Mouse (Mus musculus) midbrain, embryonic 12.5 days (tissue): ENCODE results near the gene Vcan. TPM values are rescaled to one million over a fixed set of nuclear protein-coding genes. Genes with fewer than 3 reads are reported as not detected.

ENCODE experiments used
- ATAC-seq: fragments of 200-750 bp; cut with Nextera tagmentation; 2 replicates; pipeline ENCODE4 v1.8.0; 2017; ENCODE audit warnings: low read depth, moderate TSS enrichment, moderate library complexity; ENCODE audit not compliant: low FRiP score
- H3K27ac ChIP-seq: fragments of 300-500 bp; sonication (generic); replicated peaks from 2 replicates; pipeline ENCODE4 v1.5.1; 2016; ENCODE audit warnings: mild to moderate bottlenecking
- H3K27me3 ChIP-seq: fragments of 300-500 bp; sonication (generic); 2 replicates; pipeline ENCODE4 v1.6.1; 2016; ENCODE audit warnings: mild to moderate bottlenecking
- H3K36me3 ChIP-seq: fragments of 300-500 bp; sonication (generic); 2 replicates; pipeline ENCODE4 v1.6.1; 2016
- H3K4me1 ChIP-seq: fragments of 300-500 bp; sonication (generic); 2 replicates; pipeline ENCODE4 v1.6.1; 2016
- H3K4me2 ChIP-seq: fragments of 300-500 bp; sonication (generic); replicated peaks from 2 replicates; pipeline ENCODE4 v1.6.1; 2016; ENCODE audit warnings: mild to moderate bottlenecking, moderate library complexity
- H3K4me3 ChIP-seq: fragments of 300-500 bp; sonication (generic); 2 replicates; pipeline ENCODE4 v1.5.1; 2016; ENCODE audit warnings: mild to moderate bottlenecking
- H3K9ac ChIP-seq: fragments of 300-500 bp; sonication (generic); replicated peaks from 2 replicates; pipeline ENCODE4 v1.6.1; 2016; ENCODE audit warnings: mild to moderate bottlenecking, moderate library complexity
- H3K9me3 ChIP-seq: fragments of 300-500 bp; sonication (generic); 2 replicates; pipeline ENCODE4 v1.6.1; 2016; ENCODE audit warnings: mild to moderate bottlenecking
- WGBS: fragments of 180-500 bp; shearing (Covaris S2); methylation state at CpG from one replicate; pipeline ENCODE4 v1.1.7; 2016; 5-methylcytosine and 5-hydroxymethylcytosine counted together
- polyA plus RNA-seq: library from polyadenylated mRNA; unstranded; fragments of >200 nt; fragmentation: Nextera tagmentation; extraction: Ambion mirVana; gene quantifications from 2 replicates; pipeline ENCODE4 v1.2.1, GENCODE M21; 2016

The Vcan gene
- polyA plus RNA-seq, 1 experiment from 2014 or later, result 50.4 TPM

DNA sequence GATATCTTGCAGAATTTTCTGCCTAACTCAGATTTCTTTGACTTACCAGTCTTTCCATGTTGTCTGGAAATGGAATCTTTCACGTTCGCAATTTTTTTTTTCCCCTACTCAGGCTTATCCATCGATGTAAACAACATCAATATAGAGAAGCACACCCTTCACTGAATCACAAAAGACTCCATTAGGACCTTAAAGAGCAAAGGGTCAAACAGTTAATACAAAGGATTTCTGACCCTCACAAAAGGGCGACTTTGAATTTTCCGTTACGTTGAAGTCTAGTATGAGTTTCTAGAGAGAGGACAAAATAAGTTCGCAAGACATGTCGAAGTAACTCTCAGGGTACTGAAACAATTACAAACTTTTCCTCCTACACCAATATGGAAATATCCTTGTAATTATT is 892 bp upstream of the Vcan start:
- Histone ChIP-seq H3K9me3 (no peaks in the 10 kb centered on the region), H3K36me3 (no peaks in the 10 kb centered on the region), H3K4me1 (peaks cover 17% of the 10 kb centered on the region), H3K4me3 (peak overlapping the region; percentile 59), H3K27ac (no peak overlapping the region), H3K27me3 (peaks cover 8% of the 10 kb centered on the region), H3K9ac (no peak overlapping the region), H3K4me2 (peak overlapping the region; percentile 83)
- 3% methylated on average over 8 of the region's 8 CpGs for WGBS
- ATAC-seq, result no peak

DNA sequence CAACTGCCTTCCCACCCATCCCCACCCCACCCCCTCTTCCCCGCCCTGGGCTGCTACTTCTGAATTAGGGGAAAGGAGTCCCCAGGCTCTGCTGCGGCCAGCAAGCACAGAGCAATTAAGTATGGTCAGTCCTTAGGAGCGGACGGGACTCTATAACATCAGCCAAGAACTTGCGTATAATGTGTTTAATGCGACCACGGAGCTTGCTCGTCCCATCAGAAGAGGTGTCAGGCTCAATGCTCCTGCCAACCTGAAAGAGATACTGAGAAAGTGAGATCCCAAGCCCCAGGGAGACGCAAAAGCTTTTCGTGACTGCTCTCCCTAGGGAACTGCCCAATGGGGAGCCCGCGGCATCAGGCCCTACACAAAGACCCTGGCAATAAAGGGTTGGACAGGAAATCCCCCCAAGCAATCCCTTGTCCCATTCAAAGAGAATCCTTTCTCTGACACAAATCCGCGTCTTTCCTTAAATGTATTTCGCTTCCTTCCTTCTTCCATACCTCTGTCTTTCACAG is 434 bp upstream of the Vcan start:
- Histone ChIP-seq H3K36me3 (no peaks in the 10 kb centered on the region), H3K9me3 (no peaks in the 10 kb centered on the region), H3K27ac (peak overlapping the region; percentile 82), H3K9ac (peak overlapping the region; percentile 71), H3K27me3 (peaks cover 8% of the 10 kb centered on the region), H3K4me3 (peak overlapping the region; percentile 59), H3K4me2 (peak overlapping the region; percentile 83), H3K4me1 (peaks cover 17% of the 10 kb centered on the region)
- WGBS, result under 1% methylated on average over 15 of the region's 15 CpGs
- peak; percentile 24; the same call in 1 of the 2 replicates for ATAC-seq

DNA sequence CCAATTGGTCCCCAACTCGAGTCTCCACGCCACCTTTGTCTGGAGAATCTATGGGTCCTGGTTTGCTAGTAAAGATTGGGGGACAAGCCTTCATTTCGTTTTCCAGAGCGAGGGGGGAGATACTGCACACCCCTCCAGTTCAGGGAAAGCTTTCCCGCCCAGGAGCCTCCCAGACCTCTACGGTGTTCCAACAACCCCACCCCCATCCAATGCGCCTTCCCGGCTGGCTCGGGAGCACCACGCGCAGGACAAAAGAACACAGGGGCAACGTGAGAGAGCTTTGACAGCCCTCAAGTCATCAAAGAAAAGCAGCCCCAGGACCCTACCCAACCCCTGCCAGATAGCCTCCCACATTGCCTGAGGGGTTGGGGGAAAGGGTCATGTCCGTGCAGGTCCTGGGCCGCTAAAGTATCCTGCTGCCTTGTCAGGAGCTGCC is 1.2 kb downstream of the Vcan start:
- no peaks in the 10 kb centered on the region for H3K9me3 ChIP-seq
- H3K27ac ChIP-seq, result peak overlapping the region; percentile 82
- H3K36me3 ChIP-seq, result no peaks in the 10 kb centered on the region
- peak; percentile 42 for ATAC-seq
- H3K9ac ChIP-seq, result peak overlapping the region; percentile 71
- H3K4me3 ChIP-seq, result peak overlapping the region; percentile 59
- peaks cover 8% of the 10 kb centered on the region for H3K27me3 ChIP-seq
- peak overlapping the region; percentile 83 for H3K4me2 ChIP-seq
- peaks cover 17% of the 10 kb centered on the region for H3K4me1 ChIP-seq
- under 1% methylated on average over 14 of the region's 14 CpGs for WGBS

DNA sequence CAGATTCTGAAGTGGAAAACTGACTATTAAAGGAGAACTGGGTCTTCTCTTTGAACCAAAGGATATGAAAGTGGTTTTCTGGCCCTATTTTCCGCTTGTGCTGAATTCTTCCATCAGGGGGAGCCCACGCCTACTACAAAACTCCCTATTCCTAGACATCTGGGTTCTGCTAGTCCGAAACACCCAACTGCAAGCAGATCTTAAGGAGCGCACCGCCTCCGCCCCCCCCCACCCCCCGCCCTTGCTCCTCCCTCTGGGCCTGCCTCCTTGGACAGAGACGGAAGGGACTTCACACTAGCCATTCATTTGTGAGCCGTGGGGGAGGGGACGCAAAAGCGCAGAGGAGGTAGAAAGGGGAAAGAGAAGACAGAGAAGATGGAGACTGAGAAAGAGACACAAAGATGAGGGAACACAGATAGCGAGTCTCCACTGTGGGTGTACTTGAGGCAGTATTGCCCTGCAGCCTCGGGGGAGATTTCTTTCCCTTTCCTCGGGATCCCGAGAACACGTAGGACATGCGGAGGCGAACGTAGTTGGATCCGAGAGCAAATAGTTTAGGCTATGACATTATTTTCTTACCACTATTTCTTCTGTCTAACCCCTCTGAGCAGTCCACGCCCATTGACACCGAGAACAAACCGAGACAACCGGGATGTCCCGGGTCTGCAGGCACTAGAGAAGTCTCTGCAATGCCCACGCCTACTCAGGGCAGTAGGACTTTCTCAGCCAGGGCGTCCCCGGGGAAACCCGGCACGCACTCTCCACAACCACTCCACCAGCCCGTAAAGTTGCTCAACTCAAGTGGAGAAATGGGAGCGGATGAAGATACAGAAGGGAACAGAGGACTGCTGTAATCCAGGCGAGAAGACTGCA is 1.8 kb downstream of the Vcan start:
- no peaks in the 10 kb centered on the region for H3K36me3 ChIP-seq
- no peaks in the 10 kb centered on the region for H3K9me3 ChIP-seq
- peak overlapping the region; percentile 83 for H3K4me2 ChIP-seq
- peak overlapping the region; percentile 71 for H3K9ac ChIP-seq
- WGBS, result under 1% methylated on average over 33 of the region's 33 CpGs
- H3K4me3 ChIP-seq, result peak overlapping the region; percentile 59
- H3K27ac ChIP-seq, result peak overlapping the region; percentile 82
- H3K27me3 ChIP-seq, result peaks cover 8% of the 10 kb centered on the region
- peak; percentile 89 for ATAC-seq
- H3K4me1 ChIP-seq, result peaks cover 13% of the 10 kb centered on the region

DNA sequence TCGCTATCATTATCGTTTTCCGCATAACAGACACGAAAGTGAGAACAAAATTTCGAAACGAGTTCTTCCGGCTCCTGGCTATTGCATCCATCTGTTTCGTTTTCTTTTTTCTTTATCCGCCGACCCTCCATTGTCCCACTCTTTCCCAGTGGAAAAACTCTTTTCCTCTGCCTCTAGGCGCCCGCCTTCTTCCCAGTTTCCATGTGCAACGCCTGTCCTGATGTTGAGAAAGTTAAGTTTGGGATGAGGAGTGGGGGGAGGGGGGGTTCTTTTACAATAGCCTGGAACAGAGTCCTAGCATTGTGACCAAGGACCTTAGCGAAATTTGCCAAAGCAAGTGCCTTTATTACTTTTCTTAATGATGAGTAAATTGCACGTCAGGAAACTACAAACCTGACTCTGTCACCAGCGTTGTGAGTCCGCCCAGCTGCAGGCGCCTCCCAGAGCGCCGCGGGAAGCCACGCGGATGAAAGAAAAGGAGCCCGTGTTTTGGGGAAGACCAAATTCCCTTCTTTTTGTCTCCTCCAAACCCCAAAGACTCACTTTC is 2.5 kb downstream of the Vcan start:
- no peaks in the 10 kb centered on the region for H3K36me3 ChIP-seq
- H3K9ac ChIP-seq, result peak overlapping the region; percentile 71
- peak overlapping the region; percentile 83 for H3K4me2 ChIP-seq
- peaks cover 8% of the 10 kb centered on the region for H3K27me3 ChIP-seq
- H3K4me1 ChIP-seq, result peaks cover 13% of the 10 kb centered on the region
- peak overlapping the region; percentile 82 for H3K27ac ChIP-seq
- H3K4me3 ChIP-seq, result peak overlapping the region; percentile 59
- no peaks in the 10 kb centered on the region for H3K9me3 ChIP-seq
- 0 out of 2 replicates have a peak, but pooled peaks have one; percentile 7 for ATAC-seq
- WGBS, result 0% methylated on average over 24 of the region's 24 CpGs

DNA sequence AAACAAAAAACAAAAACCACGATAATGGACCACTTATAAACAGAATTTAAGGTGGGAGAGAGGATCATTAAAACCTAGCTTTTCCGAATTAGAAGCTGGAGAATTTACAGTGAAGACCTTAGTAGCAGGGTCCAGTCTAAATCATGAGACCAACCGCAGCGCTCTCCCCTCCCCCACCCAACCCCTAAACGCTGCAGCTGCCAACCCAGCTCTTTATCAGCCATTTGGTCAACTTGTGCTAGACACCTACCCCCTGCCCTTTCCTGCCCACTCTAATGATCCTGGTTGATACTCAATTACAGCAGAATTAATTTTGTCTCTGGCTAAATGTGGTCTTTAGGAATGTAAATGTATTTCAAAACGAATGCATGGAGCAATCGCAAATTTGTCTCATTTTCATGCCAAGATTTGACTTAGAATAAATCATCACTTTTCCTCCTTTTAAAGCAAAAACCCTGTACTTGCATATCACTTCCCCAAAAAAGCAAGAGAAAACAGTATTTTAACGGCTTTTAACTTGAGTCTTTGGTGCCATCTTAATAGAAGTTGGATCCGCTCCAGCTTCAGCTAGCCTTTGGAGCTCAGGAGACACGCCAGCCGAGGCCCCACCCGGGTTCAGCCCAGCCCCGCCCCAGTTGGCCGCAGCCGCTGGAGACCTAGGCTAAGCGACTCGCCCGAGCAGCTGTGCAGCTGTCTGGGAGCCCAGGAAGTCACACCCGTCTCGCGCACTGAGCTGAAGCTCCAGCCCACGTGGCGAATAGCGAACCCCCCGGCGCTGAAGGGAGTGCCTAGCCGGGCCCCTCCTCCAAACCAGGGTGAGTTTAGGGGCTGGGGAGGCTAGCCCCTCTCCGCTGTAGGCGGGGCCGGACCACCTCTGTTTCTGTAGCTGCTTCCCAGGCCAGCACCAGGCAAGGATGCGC is 3.3 kb downstream of the Vcan start:
- Histone ChIP-seq H3K4me2 (peak overlapping the region; percentile 83), H3K27me3 (peaks cover 8% of the 10 kb centered on the region), H3K36me3 (no peaks in the 10 kb centered on the region), H3K4me3 (peak overlapping the region; percentile 59), H3K27ac (peak overlapping the region; percentile 82), H3K9me3 (no peaks in the 10 kb centered on the region), H3K9ac (peak overlapping the region; percentile 71), H3K4me1 (peaks cover 13% of the 10 kb centered on the region)
- ATAC-seq, result peak; percentile 55
- WGBS, result under 1% methylated on average over 31 of the region's 31 CpGs

DNA sequence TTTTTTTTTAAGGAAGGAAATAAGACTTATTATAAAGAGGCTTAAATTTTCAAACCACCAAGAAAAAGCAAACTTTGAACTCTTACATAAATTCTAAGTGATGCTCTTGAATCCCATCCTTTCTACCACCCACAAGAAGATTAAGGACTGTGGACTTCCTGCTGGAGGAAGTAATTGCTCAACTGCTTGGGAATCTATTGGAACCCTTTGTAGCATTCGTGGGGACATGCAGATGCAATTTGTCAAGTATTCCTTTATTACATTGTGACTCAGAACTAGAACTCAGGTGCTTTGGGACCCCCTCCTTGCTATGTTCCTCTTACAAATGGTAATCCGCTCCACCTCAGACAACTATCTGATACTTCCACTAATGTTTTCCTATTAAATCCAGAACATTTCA is 4.0 kb downstream of the Vcan start:
- no peak overlapping the region for H3K27ac ChIP-seq
- peaks cover 13% of the 10 kb centered on the region for H3K4me1 ChIP-seq
- no peak overlapping the region for H3K9ac ChIP-seq
- H3K27me3 ChIP-seq, result peaks cover 1% of the 10 kb centered on the region; the same call in 1 of the 2 replicates
- peak overlapping the region; percentile 83 for H3K4me2 ChIP-seq
- ATAC-seq, result no peak
- H3K36me3 ChIP-seq, result no peaks in the 10 kb centered on the region
- H3K9me3 ChIP-seq, result no peaks in the 10 kb centered on the region
- no peak overlapping the region for H3K4me3 ChIP-seq
- 39% methylated on average over 2 of the region's 2 CpGs for WGBS

DNA sequence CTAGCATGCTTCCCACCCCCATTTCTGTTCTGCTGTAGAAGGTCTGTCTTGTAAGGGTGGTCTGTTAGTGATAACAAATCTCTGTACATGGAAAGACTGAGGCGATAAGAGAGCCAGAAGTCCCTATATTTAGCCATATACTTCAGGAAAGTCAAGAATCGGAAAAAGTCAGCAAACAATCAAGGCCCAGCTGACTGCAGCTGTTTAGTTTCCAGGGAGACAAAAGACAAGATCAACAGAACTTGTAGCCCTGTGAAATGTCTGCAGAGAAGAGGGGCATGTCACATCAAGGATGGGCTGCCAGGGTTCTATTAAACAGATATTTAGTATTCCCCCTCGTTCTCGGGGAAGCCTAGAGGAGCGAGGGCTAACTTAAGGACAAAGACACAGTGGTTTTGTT is 7.2 kb downstream of the Vcan start:
- no peak for ATAC-seq
- Histone ChIP-seq H3K9ac (no peak overlapping the region), H3K27me3 (no peaks in the 10 kb centered on the region), H3K4me3 (no peak overlapping the region), H3K4me2 (no peak overlapping the region), H3K36me3 (no peaks in the 10 kb centered on the region), H3K4me1 (peaks cover 10% of the 10 kb centered on the region), H3K9me3 (no peaks in the 10 kb centered on the region), H3K27ac (no peak overlapping the region)
- 66% methylated on average over 5 of the region's 5 CpGs for WGBS

DNA sequence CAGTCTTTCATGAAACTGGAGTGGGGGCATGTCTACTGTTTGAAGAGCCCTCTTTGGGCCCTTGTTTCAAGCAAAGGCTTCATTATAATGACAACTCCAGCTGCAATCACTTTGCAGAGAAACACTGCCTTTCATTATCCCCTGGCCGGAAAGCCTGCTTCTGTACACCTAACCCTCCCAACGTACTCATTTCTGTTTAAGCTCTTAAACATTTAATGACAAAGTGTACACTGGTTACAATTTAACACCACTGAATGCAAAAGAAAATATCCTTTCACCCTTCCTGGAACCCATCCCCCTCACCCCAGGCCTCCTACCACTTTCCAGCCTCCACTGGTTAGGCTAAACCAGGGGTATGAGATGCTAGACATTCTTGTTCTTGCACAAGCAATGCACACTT is 15.8 kb downstream of the Vcan start:
- Histone ChIP-seq H3K27ac (no peak overlapping the region), H3K36me3 (0 out of 2 replicates have a peak, but pooled peaks cover 12% of the 10 kb centered on the region), H3K4me3 (no peak overlapping the region), H3K9ac (no peak overlapping the region), H3K4me2 (no peak overlapping the region), H3K9me3 (no peaks in the 10 kb centered on the region), H3K27me3 (no peaks in the 10 kb centered on the region), H3K4me1 (no peaks in the 10 kb centered on the region)
- 78% methylated on average over 2 of the region's 2 CpGs for WGBS
- ATAC-seq, result no peak

DNA sequence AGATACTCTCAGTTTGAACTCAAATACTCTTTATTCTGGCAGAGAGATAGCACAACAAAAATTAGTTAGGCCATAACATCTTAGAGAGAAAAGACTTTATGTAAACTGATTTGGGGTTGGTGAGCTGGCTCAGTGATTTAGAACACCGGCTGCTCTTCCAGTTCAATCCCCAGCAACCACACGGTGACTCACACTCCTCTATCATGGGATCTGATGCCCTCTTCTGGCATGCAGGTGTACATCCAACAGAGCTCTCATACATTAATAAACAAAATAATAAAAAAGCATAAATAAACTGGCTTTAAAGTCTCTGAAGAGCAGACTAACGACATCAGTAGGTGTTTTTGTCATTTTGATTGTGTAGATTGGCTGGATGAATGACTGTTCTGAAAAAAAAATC is 21.8 kb downstream of the Vcan start:
- Histone ChIP-seq H3K27ac (no peak overlapping the region), H3K27me3 (no peaks in the 10 kb centered on the region), H3K4me3 (no peak overlapping the region), H3K4me1 (no peaks in the 10 kb centered on the region), H3K4me2 (no peak overlapping the region), H3K36me3 (0 out of 2 replicates have a peak, but pooled peaks cover 12% of the 10 kb centered on the region), H3K9ac (no peak overlapping the region), H3K9me3 (no peaks in the 10 kb centered on the region)
- ATAC-seq, result no peak
- WGBS, result 59% methylated on average over 3 of the region's 3 CpGs

DNA sequence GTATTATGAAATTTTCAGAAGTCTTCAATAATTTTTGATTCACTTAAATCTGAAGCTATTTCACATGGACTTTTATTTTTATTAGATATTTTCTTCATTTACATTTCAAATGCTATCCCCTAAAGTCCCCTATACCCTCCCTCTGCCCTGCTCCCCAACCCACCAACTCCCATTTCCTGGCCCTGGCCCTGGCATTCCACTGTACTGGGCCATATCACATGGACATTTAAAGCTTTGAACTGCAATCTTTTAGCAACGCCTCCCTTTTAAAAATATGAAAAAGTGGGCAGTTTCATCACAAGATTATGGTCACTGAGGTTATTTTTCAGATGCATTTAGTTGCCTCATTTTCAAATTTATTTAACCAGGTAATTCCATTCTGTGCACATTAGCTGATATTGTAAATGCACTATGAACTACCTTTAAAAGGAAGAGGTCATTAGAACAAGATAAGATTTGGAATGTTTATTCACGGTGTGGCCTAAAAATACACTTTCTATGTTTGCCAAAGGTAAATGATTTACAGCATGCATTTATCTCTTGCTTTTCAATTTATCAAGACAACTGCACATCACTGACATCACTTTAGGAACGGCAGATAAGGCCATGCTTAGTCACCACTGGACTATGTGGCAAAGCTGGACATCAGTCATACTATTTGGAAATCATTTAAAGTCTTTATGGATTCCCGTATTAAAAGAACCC is 32.7 kb downstream of the Vcan start:
- no peak for ATAC-seq
- H3K9ac ChIP-seq, result no peak overlapping the region
- H3K9me3 ChIP-seq, result no peaks in the 10 kb centered on the region
- no peaks in the 10 kb centered on the region for H3K27me3 ChIP-seq
- H3K27ac ChIP-seq, result no peak overlapping the region
- H3K4me1 ChIP-seq, result no peaks in the 10 kb centered on the region
- WGBS, result 92% methylated on average over 4 of the region's 4 CpGs
- peaks cover 18% of the 10 kb centered on the region for H3K36me3 ChIP-seq
- H3K4me3 ChIP-seq, result no peak overlapping the region
- no peak overlapping the region for H3K4me2 ChIP-seq
